Mouse (Mus musculus): ENCODE measurements around the gene Pgc. TPM values are rescaled to one million over a fixed set of nuclear protein-coding genes. Genes with fewer than 3 reads are reported as not detected.

Gene Pgc
- total and polyA plus RNA-seq, 2 experiments, result 0.26 TPM; not detected in 1

GRCm38 (mm10) chr17:47748791-47749553, 22.3 kb downstream of the Pgc start:
- Histone ChIP-seq H3K27me3 (ENCODE audit: control insufficient read depth, insufficient read depth, low read length) (no peaks in the 10 kb centered on the region), H3K36me3 (ENCODE audit: control insufficient read depth, insufficient read depth, low read length) (no peaks in the 10 kb centered on the region; the same call in 1 of the 2 replicates), H3K9ac (ENCODE audit: low read depth, low read length) (0 out of 2 replicates have a peak overlapping the region, but pooled peaks have one; percentile 14), H3K27ac (replicated peaks; ENCODE audit: insufficient read depth, low read depth, low read length) (0 out of 2 replicates have a peak overlapping the region, but pooled peaks have one; percentile 3), H3K4me1 (ENCODE audit: control insufficient read depth, insufficient read depth, low read length) (peaks cover 19% of the 10 kb centered on the region), H3K79me2 (ENCODE audit: control insufficient read depth, insufficient read depth, low read length) (peaks cover 19% of the 10 kb centered on the region), H3K4me3 (ENCODE audit: insufficient read depth, low read depth, low read length) (no peak overlapping the region)
- peak; percentile 62 for DNase-seq (ENCODE audit: extremely low read depth, low read depth, low spot score)
- WGBS, result 44% methylated on average over 14 of the region's 14 CpGs
- TF ChIP-seq CTCF (IDR thresholded peaks at IDR 0.05; ENCODE audit: low read depth, low read length), result no peak

- H3K9ac ChIP-seq (ENCODE audit: low read depth, low read length), result no peak overlapping the region
- H3K79me2 ChIP-seq (ENCODE audit: control insufficient read depth, insufficient read depth, low read length), result peaks cover 17% of the 10 kb centered on the region; the same call in 1 of the 2 replicates
- no peak for DNase-seq (ENCODE audit: extremely low read depth, low read depth, low spot score)
- 81% methylated on average over 3 of the region's 3 CpGs for WGBS
- peaks cover 19% of the 10 kb centered on the region for H3K4me1 ChIP-seq (ENCODE audit: control insufficient read depth, insufficient read depth, low read length)
- no peaks in the 10 kb centered on the region; the same call in 1 of the 2 replicates for H3K36me3 ChIP-seq (ENCODE audit: control insufficient read depth, insufficient read depth, low read length)
- no peak overlapping the region; the same call in 1 of the 2 replicates for H3K27ac ChIP-seq (replicated peaks; ENCODE audit: insufficient read depth, low read depth, low read length)
- no peaks in the 10 kb centered on the region for H3K27me3 ChIP-seq (ENCODE audit: control insufficient read depth, insufficient read depth, low read length)
- H3K4me3 ChIP-seq (ENCODE audit: insufficient read depth, low read depth, low read length), result no peak overlapping the region
- no peak for TF ChIP-seq POLR2A (IDR thresholded peaks at IDR 0.05; ENCODE audit: extremely low read depth, insufficient read depth, low read length)
- no peak for TF ChIP-seq CTCF (IDR thresholded peaks at IDR 0.05; ENCODE audit: low read depth, low read length)
Measured at GRCm38 (mm10) chr17:47749626-47750025, 23.0 kb downstream of the Pgc start.

GRCm38 (mm10) chr17:47750101-47750500, 23.5 kb downstream of the Pgc start:
- Histone ChIP-seq H3K27me3 (ENCODE audit: control insufficient read depth, insufficient read depth, low read length) (no peaks in the 10 kb centered on the region), H3K79me2 (ENCODE audit: control insufficient read depth, insufficient read depth, low read length) (peaks cover 17% of the 10 kb centered on the region; the same call in 1 of the 2 replicates), H3K4me3 (ENCODE audit: insufficient read depth, low read depth, low read length) (no peak overlapping the region), H3K4me1 (ENCODE audit: control insufficient read depth, insufficient read depth, low read length) (peaks cover 19% of the 10 kb centered on the region), H3K9ac (ENCODE audit: low read depth, low read length) (no peak overlapping the region), H3K27ac (replicated peaks; ENCODE audit: insufficient read depth, low read depth, low read length) (no peak overlapping the region), H3K36me3 (ENCODE audit: control insufficient read depth, insufficient read depth, low read length) (no peaks in the 10 kb centered on the region; the same call in 1 of the 2 replicates)
- 19% methylated on average over 6 of the region's 6 CpGs for WGBS
- DNase-seq (ENCODE audit: extremely low read depth, low read depth, low spot score), result peak; percentile 85
- TF ChIP-seq CTCF (IDR thresholded peaks at IDR 0.05; ENCODE audit: low read depth, low read length), result no peak
- TF ChIP-seq POLR2A (IDR thresholded peaks at IDR 0.05; ENCODE audit: extremely low read depth, insufficient read depth, low read length), result no peak

- Histone ChIP-seq H3K27ac (replicated peaks; ENCODE audit: insufficient read depth, low read depth, low read length) (no peak overlapping the region), H3K4me3 (ENCODE audit: insufficient read depth, low read depth, low read length) (no peak overlapping the region), H3K79me2 (ENCODE audit: control insufficient read depth, insufficient read depth, low read length) (peaks cover 21% of the 10 kb centered on the region; the same call in 1 of the 2 replicates), H3K27me3 (ENCODE audit: control insufficient read depth, insufficient read depth, low read length) (no peaks in the 10 kb centered on the region), H3K36me3 (ENCODE audit: control insufficient read depth, insufficient read depth, low read length) (no peaks in the 10 kb centered on the region; the same call in 1 of the 2 replicates), H3K4me1 (ENCODE audit: control insufficient read depth, insufficient read depth, low read length) (peaks cover 19% of the 10 kb centered on the region), H3K9ac (ENCODE audit: low read depth, low read length) (no peak overlapping the region)
- WGBS, result 87% methylated on average over 5 of the region's 5 CpGs
- TF ChIP-seq POLR2A (IDR thresholded peaks at IDR 0.05; ENCODE audit: extremely low read depth, insufficient read depth, low read length) (no peak), CTCF (IDR thresholded peaks at IDR 0.05; ENCODE audit: low read depth, low read length) (no peak)
- no peak for DNase-seq (ENCODE audit: extremely low read depth, low read depth, low spot score)
Measured at GRCm38 (mm10) chr17:47751811-47752210, 25.2 kb downstream of the Pgc start.

GRCm38 (mm10) chr17:47753130-47753775, 26.6 kb downstream of the Pgc start:
- WGBS, result 80% methylated on average over 8 of the region's 8 CpGs
- Histone ChIP-seq H3K9ac (ENCODE audit: low read depth, low read length) (no peak overlapping the region), H3K27ac (replicated peaks; ENCODE audit: insufficient read depth, low read depth, low read length) (no peak overlapping the region), H3K4me1 (ENCODE audit: control insufficient read depth, insufficient read depth, low read length) (peaks cover 17% of the 10 kb centered on the region), H3K27me3 (ENCODE audit: control insufficient read depth, insufficient read depth, low read length) (no peaks in the 10 kb centered on the region), H3K79me2 (ENCODE audit: control insufficient read depth, insufficient read depth, low read length) (peaks cover 24% of the 10 kb centered on the region; the same call in 1 of the 2 replicates), H3K4me3 (ENCODE audit: insufficient read depth, low read depth, low read length) (no peak overlapping the region), H3K36me3 (ENCODE audit: control insufficient read depth, insufficient read depth, low read length) (no peaks in the 10 kb centered on the region; the same call in 1 of the 2 replicates)
- no peak for TF ChIP-seq CTCF (IDR thresholded peaks at IDR 0.05; ENCODE audit: low read depth, low read length)
- no peak for TF ChIP-seq POLR2A (IDR thresholded peaks at IDR 0.05; ENCODE audit: extremely low read depth, insufficient read depth, low read length)
- no peak for DNase-seq (ENCODE audit: extremely low read depth, low read depth, low spot score)

Data from liver, adult 2 months (tissue).